Mouse (Mus musculus): ENCODE measurements around the gene Pagr1a. TPM values are rescaled to one million over a fixed set of nuclear protein-coding genes. Genes with fewer than 3 reads are reported as not detected.

Pagr1a gene
- polyA plus RNA-seq, 1 experiment from 2014 or later, result 41.1 TPM

DNA sequence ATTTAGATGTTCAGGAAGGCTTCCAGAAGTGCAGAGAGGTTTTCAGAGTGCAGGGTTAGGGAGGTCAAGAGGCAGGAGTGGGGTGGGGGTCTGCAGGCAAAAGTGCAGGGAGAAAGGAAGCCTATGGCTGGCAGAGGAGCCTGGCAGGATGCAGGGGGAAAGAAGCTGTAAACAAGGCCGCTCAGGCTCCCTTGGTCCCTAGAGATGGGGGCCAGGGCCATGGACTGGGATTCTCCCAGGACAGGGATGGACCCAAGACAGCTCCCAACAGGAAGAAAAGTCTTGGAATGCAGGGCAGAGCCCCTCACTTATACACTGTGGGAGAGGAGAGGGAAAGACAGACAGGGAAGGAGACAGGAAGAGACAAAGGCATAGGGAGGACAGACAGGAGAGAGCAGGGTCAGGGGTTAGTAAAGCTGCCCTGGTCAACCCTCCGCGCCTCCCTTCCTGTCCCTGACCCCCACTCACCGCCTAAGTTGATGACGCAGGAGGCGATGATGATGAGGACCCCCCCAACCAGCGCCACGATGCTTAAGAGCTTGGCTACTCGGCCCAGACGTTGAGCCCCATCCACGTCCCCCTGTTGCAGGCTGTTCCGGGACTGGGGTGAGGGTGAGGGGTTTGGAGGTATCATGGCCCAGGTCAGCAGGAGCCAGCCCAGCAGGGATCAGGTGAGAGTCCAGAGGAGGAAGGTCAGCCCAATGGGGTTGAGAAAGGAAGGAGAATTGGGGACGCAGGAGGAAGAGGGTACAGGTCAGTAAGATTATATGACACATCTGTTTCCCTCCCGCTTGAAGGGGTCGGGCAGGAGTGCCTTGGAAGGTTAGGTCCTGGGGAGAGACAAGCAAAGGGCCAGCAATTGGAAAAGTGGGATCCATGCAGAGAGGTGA is 1.5 kb upstream of the Pagr1a start:
- DNase-seq (ENCODE audit: low spot score), result no peak
- peak overlapping the region; percentile 97 for H3K27ac ChIP-seq (replicated peaks)
- H3K36me3 ChIP-seq (replicated peaks), result peaks cover 52% of the 10 kb centered on the region
- H3K4me1 ChIP-seq, result peaks cover 95% of the 10 kb centered on the region
- H3K9me3 ChIP-seq, result no peaks in the 10 kb centered on the region
- no peaks in the 10 kb centered on the region for H3K27me3 ChIP-seq (replicated peaks; ENCODE audit: low read depth, poor library complexity, severe bottlenecking)
- 70% methylated on average over 15 of the region's 15 CpGs for WGBS
- H3K4me3 ChIP-seq, result peak overlapping the region; percentile 86

DNA sequence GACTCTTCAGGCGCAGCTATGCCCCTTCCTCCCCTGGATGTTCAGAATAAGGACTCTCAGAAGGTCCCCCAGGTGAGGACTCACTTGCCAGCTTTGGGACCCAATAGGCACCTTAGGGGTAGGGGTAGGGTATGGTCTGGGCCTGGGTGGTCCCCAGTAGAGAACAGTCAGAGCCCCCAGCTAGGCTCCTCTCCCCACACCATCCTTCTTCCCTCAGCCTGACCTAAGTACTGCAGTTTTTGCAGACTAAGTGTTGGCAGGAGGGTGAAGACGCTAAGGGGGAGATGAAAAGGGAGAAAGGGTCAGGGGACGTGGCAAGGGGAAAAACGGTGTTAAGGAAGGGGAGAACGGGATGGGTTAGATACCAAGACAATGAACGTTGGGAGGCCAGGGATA is 796 bp upstream of the Pagr1a start:
- Histone ChIP-seq H3K27me3 (replicated peaks; ENCODE audit: low read depth, poor library complexity, severe bottlenecking) (no peaks in the 10 kb centered on the region), H3K4me1 (peaks cover 88% of the 10 kb centered on the region), H3K9me3 (no peaks in the 10 kb centered on the region), H3K36me3 (replicated peaks) (peaks cover 52% of the 10 kb centered on the region), H3K27ac (replicated peaks) (peak overlapping the region; percentile 97), H3K4me3 (peak overlapping the region; percentile 35; the same call in 1 of the 2 replicates)
- DNase-seq (ENCODE audit: low spot score), result no peak
- 56% methylated on average over 6 of the region's 6 CpGs for WGBS

- Histone ChIP-seq H3K9me3 (no peaks in the 10 kb centered on the region), H3K36me3 (replicated peaks) (peaks cover 51% of the 10 kb centered on the region), H3K4me1 (peaks cover 77% of the 10 kb centered on the region), H3K27me3 (replicated peaks; ENCODE audit: low read depth, poor library complexity, severe bottlenecking) (no peaks in the 10 kb centered on the region), H3K27ac (replicated peaks) (peak overlapping the region; percentile 97), H3K4me3 (peak overlapping the region; percentile 89)
- DNase-seq (ENCODE audit: low spot score), result no peak
- under 1% methylated on average over 22 of the region's 22 CpGs for WGBS
Measured at GRCm38 (mm10) chr7:127016486-127016938, 640 bp downstream of the Pagr1a start.

DNA sequence TGATC is 869 bp downstream of the Pagr1a start, which contains the start of gene Pagr1b:
Gene Pagr1b (minus strand): TSS at position 4 of the 5 bp plus-strand sequence.
- DNase-seq (ENCODE audit: low spot score), result no peak
- Histone ChIP-seq H3K9me3 (no peaks in the 10 kb centered on the region), H3K4me1 (peaks cover 76% of the 10 kb centered on the region), H3K36me3 (replicated peaks) (peaks cover 52% of the 10 kb centered on the region), H3K27ac (replicated peaks) (peak within 1 kb of the TSS; percentile 97), H3K27me3 (replicated peaks; ENCODE audit: low read depth, poor library complexity, severe bottlenecking) (no peaks in the 10 kb centered on the region), H3K4me3 (peak within 1 kb of the TSS; percentile 89)

DNA sequence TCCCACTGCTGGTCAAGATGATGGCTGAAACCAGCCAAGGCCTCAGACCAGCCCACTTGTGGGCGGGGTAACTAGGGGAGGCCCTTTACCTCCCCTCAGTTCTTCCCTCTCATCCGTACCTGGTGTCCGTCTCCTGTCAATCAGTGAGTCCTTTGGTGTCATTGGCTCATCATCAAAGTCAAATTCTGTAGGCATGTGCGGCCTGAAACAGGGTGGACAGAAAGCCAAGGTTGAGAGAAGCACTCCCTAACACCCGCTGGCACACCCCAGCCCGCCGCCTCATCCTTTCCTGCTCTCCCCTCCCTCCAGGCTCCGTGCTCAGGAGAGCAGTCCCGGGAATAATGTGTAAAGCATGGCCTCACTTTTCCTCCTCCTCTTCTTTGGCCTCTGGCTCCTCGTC is 1.1 kb downstream of the Pagr1a start:
- WGBS, result under 1% methylated on average over 10 of the region's 10 CpGs
- peak; percentile 67 for DNase-seq (ENCODE audit: low spot score)
- H3K4me1 ChIP-seq, result peaks cover 74% of the 10 kb centered on the region
- H3K4me3 ChIP-seq, result peak overlapping the region; percentile 89
- H3K36me3 ChIP-seq (replicated peaks), result peaks cover 53% of the 10 kb centered on the region
- no peaks in the 10 kb centered on the region for H3K27me3 ChIP-seq (replicated peaks; ENCODE audit: low read depth, poor library complexity, severe bottlenecking)
- no peaks in the 10 kb centered on the region for H3K9me3 ChIP-seq
- H3K27ac ChIP-seq (replicated peaks), result peak overlapping the region; percentile 97

GRCm38 (mm10) chr7:127014993-127015392 is 2.2 kb downstream of the Pagr1a start:
- H3K36me3 ChIP-seq (replicated peaks), result peaks cover 57% of the 10 kb centered on the region

GRCm38 (mm10) chr7:127014320-127014719 is 2.8 kb downstream of the Pagr1a start, which contains the start of gene Mvp:
Gene Mvp (minus strand): TSS chr7:127014621.
- peaks cover 51% of the 10 kb centered on the region for H3K36me3 ChIP-seq (replicated peaks)
- WGBS, result 53% methylated on average over 11 of the region's 11 CpGs
- DNase-seq (ENCODE audit: low spot score), result peak; percentile 61
- H3K9me3 ChIP-seq, result no peaks in the 10 kb centered on the region
- peak within 1 kb of the TSS; percentile 89 for H3K4me3 ChIP-seq
- H3K27ac ChIP-seq (replicated peaks), result peak within 1 kb of the TSS; percentile 97
- H3K4me1 ChIP-seq, result peaks cover 56% of the 10 kb centered on the region
- H3K27me3 ChIP-seq (replicated peaks; ENCODE audit: low read depth, poor library complexity, severe bottlenecking), result no peaks in the 10 kb centered on the region

More at GRCm38 (mm10) chr7:127014993-127015392, 2.2 kb downstream of the Pagr1a start:
- H3K9me3 ChIP-seq, result no peaks in the 10 kb centered on the region
- WGBS, result 93% methylated on average over 12 of the region's 12 CpGs
- peak overlapping the region; percentile 97 for H3K27ac ChIP-seq (replicated peaks)
- H3K27me3 ChIP-seq (replicated peaks; ENCODE audit: low read depth, poor library complexity, severe bottlenecking), result no peaks in the 10 kb centered on the region
- no peak for DNase-seq (ENCODE audit: low spot score)
- peaks cover 63% of the 10 kb centered on the region for H3K4me1 ChIP-seq
- H3K4me3 ChIP-seq, result peak overlapping the region; percentile 89

DNA sequence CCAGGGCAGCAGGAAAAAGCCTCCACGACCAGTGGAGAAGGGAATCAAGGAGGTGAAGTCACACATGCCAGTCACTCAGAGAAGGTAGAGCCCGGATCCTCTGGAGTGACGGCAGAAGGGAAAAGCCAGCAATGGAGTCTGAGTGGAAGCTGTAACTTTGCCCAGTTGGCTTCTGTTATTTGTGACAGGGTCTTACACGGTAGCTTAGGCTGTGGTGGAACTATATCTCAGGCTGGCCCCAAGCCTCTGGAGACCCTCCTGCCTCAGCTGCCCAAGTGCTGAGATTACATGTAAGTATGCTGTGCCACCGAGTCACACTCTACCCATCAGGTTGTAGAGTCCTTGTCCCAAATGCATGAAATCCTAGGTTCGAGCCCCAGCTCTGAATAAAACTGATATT is 3.8 kb downstream of the Pagr1a start:
- 0 out of 2 replicates have a peak overlapping the region, but pooled peaks have one; percentile 89 for H3K4me3 ChIP-seq
- 96% methylated on average over 6 of the region's 6 CpGs for WGBS
- no peak overlapping the region for H3K27ac ChIP-seq (replicated peaks)
- DNase-seq (ENCODE audit: low spot score), result no peak
- H3K27me3 ChIP-seq (replicated peaks; ENCODE audit: low read depth, poor library complexity, severe bottlenecking), result no peaks in the 10 kb centered on the region
- H3K4me1 ChIP-seq, result peaks cover 47% of the 10 kb centered on the region
- H3K36me3 ChIP-seq (replicated peaks), result peaks cover 51% of the 10 kb centered on the region
- no peaks in the 10 kb centered on the region for H3K9me3 ChIP-seq

GRCm38 (mm10) chr7:127012845-127013244 is 4.3 kb downstream of the Pagr1a start:
- Histone ChIP-seq H3K4me1 (peaks cover 41% of the 10 kb centered on the region), H3K27me3 (replicated peaks; ENCODE audit: low read depth, poor library complexity, severe bottlenecking) (no peaks in the 10 kb centered on the region), H3K36me3 (replicated peaks) (peaks cover 51% of the 10 kb centered on the region), H3K9me3 (no peaks in the 10 kb centered on the region), H3K4me3 (0 out of 2 replicates have a peak overlapping the region, but pooled peaks have one; percentile 6), H3K27ac (replicated peaks) (no peak overlapping the region)
- WGBS, result 95% methylated on average over 10 of the region's 10 CpGs
- no peak for DNase-seq (ENCODE audit: low spot score)

- 90% methylated on average over 6 of the region's 6 CpGs for WGBS
- DNase-seq (ENCODE audit: low spot score), result no peak
- Histone ChIP-seq H3K27me3 (replicated peaks; ENCODE audit: low read depth, poor library complexity, severe bottlenecking) (no peaks in the 10 kb centered on the region), H3K27ac (replicated peaks) (no peak overlapping the region), H3K9me3 (no peaks in the 10 kb centered on the region), H3K4me3 (no peak overlapping the region), H3K36me3 (replicated peaks) (peaks cover 51% of the 10 kb centered on the region), H3K4me1 (peaks cover 36% of the 10 kb centered on the region)
Measured at GRCm38 (mm10) chr7:127012374-127012773, 4.8 kb downstream of the Pagr1a start.

GRCm38 (mm10) chr7:127011717-127012116 is 5.4 kb downstream of the Pagr1a start:
- Histone ChIP-seq H3K27ac (replicated peaks) (no peak overlapping the region), H3K27me3 (replicated peaks; ENCODE audit: low read depth, poor library complexity, severe bottlenecking) (no peaks in the 10 kb centered on the region), H3K4me3 (no peak overlapping the region), H3K4me1 (peaks cover 32% of the 10 kb centered on the region), H3K36me3 (replicated peaks) (peaks cover 51% of the 10 kb centered on the region), H3K9me3 (no peaks in the 10 kb centered on the region)
- WGBS, result 78% methylated on average over 2 of the region's 2 CpGs
- DNase-seq (ENCODE audit: low spot score), result no peak

DNA sequence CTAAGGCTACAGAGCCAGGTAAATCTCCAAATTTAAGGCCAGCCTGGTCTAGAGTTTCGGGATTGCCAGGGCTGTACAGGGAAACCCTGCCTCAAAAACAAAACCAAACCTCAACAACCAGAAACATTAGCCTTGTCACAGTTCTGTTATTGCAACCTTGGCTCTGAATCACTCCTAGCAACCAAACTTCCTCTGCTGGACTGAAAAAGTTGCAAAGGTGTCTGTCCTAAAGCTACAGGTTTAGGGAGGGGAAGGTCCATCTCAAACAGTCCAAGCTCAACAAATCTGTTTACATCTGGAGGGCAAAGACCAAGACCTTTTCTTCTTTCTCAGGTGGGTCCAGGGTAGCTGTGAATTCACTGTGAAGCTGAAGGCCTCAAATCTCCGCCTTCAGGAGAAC is 6.1 kb downstream of the Pagr1a start:
- Histone ChIP-seq H3K4me1 (peaks cover 26% of the 10 kb centered on the region), H3K4me3 (no peak overlapping the region), H3K27me3 (replicated peaks; ENCODE audit: low read depth, poor library complexity, severe bottlenecking) (no peaks in the 10 kb centered on the region), H3K27ac (replicated peaks) (no peak overlapping the region), H3K36me3 (replicated peaks) (peaks cover 51% of the 10 kb centered on the region), H3K9me3 (no peaks in the 10 kb centered on the region)
- DNase-seq (ENCODE audit: low spot score), result no peak
- WGBS, result 90% methylated on average over 2 of the region's 2 CpGs

DNA sequence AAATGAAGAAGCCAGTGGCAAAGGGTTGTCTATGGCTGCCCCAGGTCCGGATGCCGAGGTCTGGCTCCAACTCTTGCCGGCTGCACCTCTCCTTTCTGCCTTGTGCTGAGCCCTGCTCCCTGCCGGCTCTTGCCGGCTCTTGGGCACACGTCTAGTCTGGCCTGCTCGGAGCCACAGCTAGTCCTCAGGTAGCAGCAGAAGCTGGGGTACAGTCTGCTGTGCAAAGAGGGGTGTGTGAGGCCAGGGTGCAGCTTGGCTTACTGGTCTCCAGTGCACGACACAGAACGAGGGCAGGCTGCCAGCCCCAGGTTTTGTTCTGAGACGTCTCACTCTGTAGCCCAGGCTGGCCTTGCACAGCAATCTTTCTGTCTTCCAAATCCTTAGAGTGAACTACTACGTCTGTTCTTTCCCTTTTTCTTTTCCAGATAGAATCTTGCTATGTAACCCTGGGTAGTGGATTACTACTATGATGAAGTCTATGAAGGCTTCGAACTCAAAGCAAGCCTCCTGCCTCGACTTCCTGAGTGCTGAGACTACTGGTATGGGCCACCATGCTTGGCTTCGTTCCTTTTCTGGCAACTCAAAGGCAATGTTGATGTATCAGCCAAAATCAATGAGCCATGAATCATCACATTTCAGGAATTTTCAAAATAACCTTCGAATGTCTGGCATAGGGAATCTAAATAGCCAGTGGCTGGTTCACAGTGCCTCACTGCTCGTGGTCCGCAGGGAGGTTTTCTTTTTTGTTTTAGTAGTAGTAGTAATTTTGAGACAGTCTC is 7.7 kb downstream of the Pagr1a start:
- Histone ChIP-seq H3K27ac (replicated peaks) (peak overlapping the region; percentile 64; the same call in 1 of the 2 replicates), H3K4me1 (peaks cover 10% of the 10 kb centered on the region), H3K36me3 (replicated peaks) (peaks cover 36% of the 10 kb centered on the region), H3K9me3 (no peaks in the 10 kb centered on the region), H3K27me3 (replicated peaks; ENCODE audit: low read depth, poor library complexity, severe bottlenecking) (no peaks in the 10 kb centered on the region), H3K4me3 (no peak overlapping the region)
- DNase-seq (ENCODE audit: low spot score), result no peak
- 87% methylated on average over 17 of the region's 17 CpGs for WGBS

All from embryonic facial prominence, embryonic 10.5 days (tissue).